Mouse (Mus musculus) thymus, adult 18-20 months (tissue): ENCODE data around the gene Sorbs1.
A peak's percentile ranks its signal among the peaks of the same experiment; 100 is the strongest.
"Not testable (repeated sequence)": the region's sequence is repeated elsewhere in the genome, so short reads cannot be mapped to it uniquely, and the experiment has no call there.

ENCODE experiments used
- DNase-seq, 2 experiments: peaks; one replicate each; pipeline ENCODE4 v3.0.0; 2022; ENCODE audit warnings: mixed read lengths in 2 of 2

Gene Sorbs1

DNA sequence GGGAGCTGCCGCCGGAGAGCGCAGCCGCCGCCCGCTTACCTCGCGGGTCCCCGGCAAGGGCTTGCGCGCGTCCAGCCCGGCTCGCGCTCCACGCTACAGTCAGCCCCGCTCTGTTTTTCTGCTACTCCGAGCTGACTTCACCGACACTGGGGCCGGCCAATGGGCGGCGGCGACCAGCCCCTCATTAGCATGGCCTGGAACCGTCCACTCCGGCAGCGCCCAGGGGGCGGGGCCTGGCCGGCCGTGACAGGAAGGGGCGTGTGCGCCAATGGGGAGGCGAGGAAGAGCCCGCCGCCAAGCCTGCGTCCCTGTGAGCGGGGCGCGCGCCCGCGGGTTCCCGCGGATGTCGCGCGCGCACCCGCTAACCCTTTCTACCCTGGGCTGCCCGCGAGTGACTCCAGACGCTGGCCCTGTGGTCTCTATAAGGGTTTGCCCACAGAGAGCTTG is at the start of gene Sorbs1:
Gene Sorbs1 (minus strand): TSS at position 148 of the 447 bp plus-strand sequence.
- peak; percentile 95 for DNase-seq

DNA sequence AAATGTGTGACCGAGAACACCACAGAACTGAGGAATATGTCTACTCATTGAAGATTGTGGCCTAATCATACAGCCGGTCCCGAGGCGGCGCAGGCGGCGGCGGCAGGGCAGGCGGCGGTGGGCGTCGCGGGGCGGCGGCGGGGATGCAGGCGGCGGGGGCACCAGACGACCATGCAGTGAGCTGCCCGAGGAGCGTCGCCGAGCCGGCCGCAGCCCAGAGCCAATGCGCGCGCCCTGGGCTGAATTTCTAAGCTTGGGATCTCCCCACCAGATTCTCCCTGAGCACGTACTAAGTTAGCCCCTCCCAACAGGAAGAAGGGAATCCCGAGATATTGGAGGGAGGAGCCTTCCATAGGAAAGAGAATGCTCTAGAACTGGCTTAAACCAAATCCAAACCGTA is 47.9 kb upstream of the Sorbs1 start:
- DNase-seq = not testable (repeated sequence)

DNA sequence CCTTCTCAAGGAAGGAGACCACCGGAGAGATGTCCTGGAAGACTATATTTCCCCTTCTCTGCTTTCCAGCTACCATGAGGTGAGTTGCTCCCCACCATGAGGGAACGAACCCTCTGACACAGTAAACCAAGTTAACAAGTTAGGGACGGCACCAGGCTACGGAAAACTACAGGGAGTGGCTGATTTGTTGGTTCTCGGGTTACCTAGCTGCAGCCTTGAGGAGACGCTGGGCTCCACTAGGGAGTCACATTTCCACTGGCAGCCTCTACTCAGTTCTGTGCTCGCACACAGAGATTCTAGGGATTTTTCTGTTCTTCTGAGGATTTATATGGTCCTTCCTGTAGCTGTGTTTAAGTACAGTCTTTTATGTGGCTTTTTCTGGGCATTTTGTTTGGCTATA is 42.5 kb upstream of the Sorbs1 start:
- no peak for DNase-seq

DNA sequence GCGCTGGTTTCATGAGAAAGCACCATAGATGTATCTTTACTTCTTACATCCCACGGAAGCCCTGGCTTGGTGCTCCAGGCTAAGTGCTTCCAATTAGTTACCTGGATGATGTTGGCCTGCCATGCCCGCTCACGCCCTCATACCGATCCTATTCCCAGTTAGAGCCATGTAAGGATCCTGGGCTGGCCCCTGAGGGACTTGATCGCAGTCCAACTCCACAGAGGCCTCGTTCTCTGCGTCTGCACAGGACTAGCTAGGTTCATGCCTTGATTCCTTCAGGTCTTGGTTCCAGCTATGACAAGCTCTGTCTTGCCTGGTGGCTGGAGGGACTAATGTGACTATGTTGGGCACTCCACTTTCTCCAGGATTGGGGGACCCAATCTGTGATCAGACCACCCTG is 41.6 kb upstream of the Sorbs1 start:
- no peak for DNase-seq

DNA sequence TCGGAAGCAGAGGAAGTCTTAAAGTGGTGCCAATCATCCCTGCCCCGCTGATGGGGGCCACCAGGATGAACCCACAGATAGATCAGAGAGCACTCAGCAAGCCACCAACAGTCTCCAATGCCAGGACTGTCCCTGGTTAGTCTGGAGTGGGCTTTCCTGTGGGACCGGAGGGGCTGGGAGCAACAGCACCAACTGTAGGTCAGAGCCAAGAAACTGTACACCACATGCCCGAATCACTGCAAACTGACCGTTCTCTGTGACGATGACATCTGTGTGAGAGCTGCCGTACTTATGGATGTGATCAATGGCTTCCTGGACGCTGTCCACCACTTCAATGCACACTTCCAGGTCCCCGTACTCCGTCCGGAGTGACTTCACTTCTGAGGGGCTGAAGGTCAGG is 40.8 kb upstream of the Sorbs1 start:
- DNase-seq = no peak

DNA sequence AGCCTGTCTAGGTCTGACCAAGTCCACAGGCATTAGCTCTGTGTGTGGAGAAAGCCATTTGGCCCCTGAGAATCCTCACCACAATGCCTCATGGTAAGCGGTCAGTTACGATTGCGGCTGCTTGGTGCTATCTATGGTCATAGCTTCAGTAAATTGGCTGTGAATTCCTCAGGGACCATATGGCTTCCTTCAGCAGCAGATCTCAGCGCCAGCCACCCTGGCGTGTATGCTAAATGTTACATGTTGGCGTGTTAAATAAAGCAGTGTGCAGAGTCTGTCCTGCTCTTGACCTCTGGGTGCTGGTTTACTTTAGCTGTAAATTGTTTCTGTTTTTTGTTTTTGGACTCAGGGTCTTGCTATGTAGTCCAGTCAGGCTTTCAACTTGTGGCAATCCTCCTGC is 40.3 kb upstream of the Sorbs1 start:
- DNase-seq = no peak

DNA sequence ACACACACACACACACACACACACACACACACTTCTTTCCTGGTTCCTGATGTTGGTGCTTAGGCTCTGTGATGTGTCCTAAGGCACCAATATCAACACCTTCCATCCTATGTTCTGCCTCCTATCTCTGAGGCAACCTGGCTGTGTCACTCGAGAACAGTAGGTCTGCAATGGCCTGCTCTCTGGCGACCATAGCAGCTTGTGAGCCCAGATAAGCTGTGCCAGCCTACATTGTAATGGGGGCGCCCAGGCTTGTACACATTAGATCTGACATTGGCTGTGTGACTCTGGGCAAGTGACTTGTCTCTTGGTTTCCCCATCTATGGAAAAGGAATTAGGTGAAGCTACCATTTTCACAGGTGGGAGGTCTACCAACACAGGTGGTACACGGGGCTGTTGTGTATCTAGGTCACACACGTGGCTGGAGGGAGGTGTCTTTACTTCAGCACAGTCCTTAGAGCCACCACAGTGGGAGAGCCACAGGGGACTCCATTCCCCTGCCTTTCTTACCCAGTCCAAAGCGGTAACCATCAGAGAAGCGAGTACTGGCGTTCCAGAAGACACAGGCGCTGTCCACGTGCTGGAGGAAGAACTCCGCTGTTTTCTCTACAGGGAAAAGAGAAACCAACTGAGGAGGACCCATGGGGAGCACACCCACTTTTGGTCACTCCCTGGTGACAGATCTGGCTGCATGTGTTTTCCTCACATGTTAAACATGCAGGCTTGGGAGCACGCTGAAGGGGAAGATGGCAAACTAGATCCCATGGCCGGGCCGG is 39.6 kb upstream of the Sorbs1 start:
- DNase-seq = no peak

DNA sequence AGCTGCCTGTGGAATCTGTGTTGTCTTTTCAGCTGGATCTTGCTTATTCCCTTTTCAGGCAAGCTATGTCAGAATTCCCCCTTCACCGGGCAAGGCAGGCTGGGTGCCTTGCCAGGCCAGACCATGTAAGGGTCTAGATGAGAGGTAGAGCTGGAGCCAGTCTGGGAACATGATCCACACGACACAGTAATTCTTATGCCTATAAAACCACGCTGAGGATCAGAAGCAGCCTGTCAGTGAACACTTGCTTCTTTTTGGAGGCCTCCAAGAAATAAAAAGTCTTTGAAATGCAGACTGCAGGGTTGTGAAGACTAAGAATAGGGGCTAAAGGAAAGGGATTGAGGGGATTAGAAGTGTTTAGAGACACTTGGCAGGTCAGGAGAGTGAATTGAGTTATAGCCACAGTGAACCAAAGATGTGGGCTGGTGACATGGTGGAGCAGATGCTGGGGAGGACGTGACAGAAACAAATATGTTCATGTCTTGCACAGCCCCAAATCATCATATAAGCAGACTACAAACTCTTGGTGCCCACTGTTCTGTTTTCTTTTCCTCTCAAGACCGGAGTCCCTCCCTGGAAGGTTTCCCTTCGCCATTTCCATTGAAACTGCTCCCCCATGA is 36.0 kb upstream of the Sorbs1 start:
- DNase-seq = no peak

DNA sequence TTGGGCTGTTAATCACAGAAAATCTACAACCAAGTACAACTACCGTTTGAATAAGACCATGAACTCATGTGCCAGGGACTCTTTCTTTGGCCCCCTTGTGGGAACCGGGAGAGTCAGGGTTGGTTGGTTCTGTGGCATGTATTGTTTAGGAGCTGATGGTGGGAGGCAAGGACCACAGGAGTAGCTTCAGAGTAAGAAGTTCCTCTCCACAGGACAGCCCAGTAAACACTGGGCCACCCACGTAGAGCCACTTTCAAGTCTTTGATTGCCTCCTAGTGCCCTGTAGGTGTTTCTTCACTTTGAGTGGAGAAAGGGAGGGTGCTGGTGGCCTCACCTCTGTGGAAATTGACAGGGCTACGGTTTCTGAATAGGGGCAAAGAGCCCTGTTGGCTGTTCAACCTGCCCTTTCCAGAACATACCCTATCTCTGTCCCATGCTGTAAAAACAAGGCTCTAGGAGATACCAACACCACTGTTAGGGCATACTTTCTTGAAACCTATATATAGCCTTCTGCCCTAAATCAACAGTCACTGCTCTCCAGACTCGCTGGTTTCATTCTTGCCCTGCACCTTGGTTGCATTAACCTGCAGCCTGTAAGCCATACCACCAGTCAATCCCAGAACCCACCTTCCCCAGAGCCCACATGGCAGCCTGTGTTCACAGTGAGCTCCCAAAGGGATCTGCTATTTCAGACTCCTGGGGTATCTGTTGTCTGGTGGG is 35.4 kb upstream of the Sorbs1 start:
- no peak for DNase-seq

DNA sequence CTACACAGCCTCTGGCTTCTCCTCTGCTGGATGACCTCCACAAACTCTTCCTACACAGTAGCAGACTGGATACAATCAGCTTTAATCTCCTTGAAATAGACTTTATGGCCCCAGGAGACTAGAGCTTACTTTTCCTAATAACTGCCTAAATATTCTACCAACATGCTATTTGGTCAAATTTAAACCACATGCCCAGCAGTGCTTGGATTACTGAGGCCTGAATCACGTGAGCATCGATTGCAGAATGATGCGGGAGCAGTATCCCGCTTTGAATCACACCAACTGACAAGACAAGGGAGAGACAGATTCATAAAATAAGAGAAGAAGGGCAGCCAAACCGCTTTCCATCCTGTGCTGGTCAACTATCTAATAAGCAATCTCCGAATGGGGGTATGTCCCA is 34.8 kb upstream of the Sorbs1 start:
- DNase-seq = no peak

DNA sequence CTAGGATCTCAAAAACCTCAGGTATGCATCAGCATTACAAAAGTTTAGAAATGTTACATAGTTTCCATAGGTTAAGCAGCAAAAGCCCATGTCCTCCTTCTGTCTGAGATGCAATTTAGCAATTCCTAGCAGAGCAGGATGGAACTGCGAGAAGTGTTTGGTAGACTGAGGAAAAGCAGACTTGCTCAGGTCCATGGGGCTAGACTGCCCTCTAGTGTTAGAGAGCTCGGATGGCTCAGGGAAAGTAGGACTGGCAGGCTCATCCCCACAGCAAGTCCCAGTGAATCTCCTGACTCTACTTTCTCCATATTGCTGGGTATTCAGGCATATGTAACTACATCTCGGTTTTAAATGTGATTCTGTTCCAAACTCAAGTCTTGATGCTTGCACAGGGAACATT is 31.3 kb upstream of the Sorbs1 start:
- DNase-seq = peak in 1 of 2 experiments; percentile 13

DNA sequence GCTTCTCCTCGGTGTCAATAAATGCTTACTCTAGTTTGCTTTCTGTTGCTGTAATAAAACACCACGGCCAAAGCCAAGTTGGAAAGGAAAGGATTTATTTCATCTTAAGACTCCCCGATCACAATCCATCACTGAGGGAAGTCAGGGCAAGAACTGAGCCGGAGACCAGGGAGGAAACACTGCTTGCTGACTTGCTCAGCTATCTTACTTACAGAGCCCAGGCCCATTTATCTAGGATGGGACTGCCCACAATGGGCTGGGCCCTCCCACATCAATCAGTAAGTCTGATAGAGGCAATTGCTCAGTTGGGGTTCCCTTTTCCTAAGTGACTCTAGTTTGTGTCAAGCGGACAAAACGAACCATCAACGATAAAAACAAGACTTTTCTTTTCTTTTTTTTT is 29.2 kb upstream of the Sorbs1 start:
- DNase-seq = no peak

DNA sequence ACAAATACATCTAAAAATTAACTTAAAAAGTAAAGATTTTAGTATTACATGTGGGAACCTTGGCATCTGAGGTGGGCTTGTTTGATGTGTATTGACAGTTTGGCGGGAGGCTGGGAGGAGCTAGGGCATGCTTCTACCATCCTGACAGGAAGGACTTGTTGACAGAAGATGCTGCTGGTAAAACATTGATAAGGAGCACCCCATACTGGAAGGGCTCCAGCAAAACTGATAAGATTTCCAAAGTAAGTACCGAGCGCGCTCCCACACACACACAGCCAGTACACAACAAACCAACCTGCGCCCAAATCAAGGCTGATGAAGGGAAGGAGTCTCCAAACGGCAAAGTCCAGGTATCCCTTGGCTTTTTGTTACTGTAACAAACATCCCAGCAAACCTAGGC is 22.9 kb upstream of the Sorbs1 start:
- DNase-seq = no peak

DNA sequence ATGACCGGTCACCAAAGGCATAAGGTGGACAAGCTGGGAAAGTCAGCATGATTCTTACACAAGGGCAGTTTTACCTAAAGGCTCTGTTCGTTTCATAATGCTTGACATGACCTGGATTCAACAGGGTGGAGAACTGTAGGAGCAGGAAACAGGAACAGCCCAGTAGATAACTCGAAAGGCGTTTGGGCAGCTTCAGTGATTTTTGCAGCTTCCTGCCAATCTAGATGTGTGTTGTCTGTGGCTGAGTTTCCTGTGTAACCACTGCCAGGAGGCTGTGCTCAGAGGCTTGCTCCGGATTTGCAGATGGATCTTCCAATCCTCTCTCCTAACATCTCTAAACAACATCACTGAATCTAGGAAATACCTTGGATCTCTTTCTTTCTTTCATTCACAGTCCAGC is 18.9 kb upstream of the Sorbs1 start:
- no peak for DNase-seq

DNA sequence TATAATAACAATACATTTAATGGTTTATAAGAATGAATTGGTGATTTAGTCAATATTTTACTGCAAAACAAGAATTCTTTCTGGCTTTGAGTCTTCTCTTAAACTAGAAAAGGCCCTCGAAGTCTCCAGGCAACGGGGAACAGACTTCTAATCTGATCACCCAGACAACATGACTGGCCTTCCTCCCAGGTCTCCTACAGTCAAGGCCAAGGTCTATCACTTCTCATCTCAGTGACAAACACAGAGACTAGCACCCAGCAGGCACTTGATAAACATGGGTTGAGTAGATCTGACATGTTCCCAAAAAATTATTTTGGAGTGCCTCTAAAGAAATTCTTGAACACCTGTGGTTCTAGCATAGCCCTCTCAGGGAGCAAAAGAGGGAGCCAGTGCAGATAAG is 16.7 kb upstream of the Sorbs1 start:
- no peak for DNase-seq

DNA sequence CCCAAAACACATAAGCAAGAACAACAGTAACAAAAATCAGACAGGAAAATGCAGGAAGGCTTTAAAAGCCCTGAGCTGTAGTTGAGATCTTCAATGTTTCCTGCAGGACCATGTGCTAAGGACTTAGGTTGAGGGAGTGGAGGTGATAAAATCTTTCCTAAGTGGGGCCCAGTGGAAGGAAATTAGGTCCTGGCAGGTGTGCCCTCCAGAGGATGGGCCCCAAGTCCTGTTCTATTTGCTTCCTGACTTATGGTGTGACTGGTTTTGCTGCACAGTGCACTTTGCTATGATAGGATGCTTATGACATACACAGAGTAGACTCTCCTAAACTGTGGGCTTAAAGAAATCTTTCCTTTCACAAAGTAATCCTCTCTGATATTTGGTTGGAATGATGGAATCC is 14.7 kb upstream of the Sorbs1 start:
- no peak for DNase-seq

DNA sequence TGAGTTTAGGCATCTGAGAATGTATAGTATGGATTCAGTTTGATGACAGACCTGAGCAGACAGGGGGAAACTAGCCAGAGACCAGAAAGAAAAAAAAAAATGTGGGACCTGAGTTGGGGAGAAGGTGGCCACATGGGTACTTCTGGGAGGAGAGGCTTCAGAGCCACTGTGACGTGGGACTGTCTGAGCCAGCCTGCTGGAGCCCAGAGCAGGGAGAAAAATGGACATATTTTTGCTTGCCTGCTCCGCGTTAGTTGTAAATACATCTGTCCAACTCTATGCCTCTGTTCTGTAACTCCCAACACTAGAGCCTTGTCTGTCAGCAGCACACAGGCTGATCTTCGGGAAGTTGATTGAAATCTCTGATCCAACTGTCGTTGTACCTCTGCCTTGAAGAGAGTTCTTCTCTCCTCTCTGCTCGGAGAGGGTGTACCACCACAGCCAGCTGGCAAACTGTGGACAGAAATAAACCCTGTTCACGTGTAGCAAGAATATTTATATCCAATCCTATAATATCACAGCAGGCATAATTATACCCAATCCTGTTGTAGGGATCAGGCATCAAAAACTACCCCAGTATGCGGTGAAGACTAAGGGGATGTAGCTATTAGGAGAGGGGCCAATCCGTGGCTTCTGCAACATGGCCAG is 12.9 kb upstream of the Sorbs1 start:
- no peak for DNase-seq

DNA sequence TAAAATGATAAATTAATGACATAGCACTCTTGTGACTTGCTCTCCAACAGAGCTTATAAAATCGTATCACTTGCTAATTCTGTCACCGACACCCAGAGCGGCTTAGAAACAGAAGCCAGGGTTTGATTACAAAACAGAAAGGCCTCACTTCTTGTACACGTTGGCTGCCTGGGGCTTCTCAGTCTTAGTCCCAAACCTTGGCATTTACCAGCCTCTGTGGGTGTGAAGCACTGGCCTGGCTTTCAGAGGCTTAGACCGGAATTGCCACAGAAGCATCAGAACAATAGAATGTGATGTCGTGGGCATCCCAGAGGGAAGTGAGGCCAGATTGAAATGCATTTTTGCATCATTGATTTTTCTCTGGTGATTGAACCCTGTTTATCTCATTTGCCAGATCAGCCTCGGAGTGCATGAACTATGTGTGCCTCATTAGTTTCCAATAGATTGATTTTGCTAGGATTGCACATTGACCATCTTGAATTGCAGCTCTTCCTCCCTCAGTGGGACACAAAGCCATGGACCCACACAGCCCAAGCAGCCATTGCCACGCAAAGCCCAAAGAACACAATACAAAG is 9.9 kb upstream of the Sorbs1 start:
- DNase-seq = no peak

DNA sequence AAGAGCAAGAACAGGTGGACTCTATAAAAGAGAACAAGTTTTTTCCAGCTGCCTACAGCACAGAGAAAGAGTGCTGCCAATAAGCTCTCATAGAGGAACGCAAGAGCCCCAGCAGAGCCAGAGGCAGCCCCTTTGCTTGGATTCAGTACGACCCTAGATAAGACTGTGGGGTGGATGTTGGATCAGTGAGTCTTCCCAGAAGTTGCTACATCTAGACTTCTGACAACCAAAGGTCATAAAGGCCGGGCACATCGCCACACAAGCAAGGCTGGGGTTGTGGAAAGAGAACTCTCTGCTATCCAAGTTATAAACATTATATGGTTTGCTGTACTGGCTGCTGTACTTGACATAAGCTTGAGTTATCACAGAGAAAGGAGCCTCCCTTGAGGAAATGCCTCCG is 6.8 kb upstream of the Sorbs1 start:
- DNase-seq = no peak

DNA sequence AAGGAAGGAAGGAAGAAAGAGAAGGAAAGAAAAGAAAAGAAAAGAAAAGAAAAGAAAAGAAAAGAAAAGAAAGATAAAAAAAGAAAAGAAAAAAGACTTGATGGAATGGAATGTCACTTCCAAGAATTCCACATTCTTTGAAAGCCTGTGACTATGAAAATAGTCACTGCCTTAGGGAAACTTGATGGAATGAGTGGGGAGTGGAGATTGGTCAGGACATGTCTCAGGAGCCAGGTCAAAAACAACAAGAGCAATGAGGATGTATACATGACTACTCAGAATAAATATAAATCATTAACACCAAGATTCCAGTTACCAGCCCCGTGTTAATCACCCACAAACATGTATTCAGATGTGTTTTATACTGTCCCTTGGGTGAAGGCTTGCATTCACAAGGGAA is 5.1 kb upstream of the Sorbs1 start:
- DNase-seq = no peak

DNA sequence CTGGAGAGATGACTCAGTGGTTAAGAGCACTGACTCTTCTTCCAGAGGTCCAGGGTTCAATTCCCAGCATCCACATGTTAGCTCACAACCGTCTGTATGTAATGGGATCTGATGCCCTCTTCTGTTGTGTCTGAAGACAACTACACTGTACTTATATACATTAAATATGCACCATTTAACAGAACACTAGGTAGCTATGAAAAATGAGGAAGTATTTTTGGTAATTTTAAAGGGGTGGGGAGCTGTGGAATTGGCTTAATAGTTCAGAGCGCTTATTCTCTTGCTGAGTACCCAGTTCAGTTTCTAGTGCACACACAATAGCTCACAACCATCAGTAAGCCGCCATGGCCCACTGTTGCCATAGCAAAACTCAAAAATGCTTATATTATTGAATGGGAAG is 2.0 kb upstream of the Sorbs1 start:
- DNase-seq = no peak

DNA sequence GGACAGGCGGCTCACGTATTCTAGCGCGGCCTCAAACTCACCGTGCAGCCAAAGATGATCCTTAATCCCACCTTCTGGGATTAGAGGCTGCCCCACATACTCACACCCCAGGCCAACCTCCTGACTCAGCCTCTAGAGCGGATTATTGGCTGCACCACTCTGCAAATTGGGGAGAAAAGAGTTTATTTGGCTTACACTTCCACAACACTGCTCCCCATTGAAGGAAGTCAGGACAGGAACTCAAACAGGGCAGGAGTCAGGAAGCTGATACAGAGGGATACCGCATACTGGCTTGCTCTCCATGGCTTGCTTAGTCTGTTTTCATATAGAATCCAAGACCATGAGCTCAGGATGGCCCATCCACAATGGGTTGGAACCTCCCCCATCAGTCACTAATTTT is 797 bp upstream of the Sorbs1 start:
- no peak for DNase-seq
